Mouse (Mus musculus): ENCODE results near the gene Marcksl1.

DNA sequence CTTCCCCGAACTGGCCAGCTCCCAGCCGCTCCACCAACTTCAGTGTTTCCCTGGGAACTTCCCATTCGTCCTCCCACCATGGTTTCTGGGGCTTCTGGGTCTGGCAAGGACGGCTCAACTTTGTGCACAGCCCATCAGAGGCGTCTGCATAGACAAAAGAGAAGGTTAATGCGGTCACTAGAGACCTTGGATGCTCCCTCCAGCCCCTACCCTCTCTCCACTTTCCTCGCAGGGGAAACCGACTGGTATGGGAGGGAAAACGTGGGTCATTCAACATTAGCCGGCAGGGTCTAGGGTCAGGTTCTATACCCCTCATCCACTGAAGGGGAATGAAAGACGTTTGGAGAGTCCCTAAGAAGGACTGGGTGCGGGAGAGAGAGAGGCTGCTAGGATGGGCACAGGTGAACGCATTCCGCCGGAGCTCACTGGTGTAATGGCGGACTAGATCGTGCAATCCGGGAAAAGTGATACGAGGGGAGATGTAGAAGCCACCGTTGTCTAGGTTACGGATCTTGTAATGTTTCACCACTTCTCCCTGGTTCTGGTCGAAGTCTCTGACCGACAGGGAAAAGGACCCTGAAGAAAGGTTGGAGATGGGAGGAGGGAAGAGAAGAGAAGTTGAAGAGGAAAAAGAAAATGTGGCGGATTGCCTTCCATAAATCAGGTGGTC lies 42.6 kb downstream of the Marcksl1 start:
- no peak for TF ChIP-seq CTCF (IDR thresholded peaks at IDR 0.05; ENCODE audit: control insufficient read depth, insufficient read depth, insufficient replicate concordance, low read depth, low read length)
- TF ChIP-seq POLR2A (IDR thresholded peaks at IDR 0.05; ENCODE audit: control insufficient read depth, low read depth, low read length) = no peak

Measured in testis, adult 2 months (tissue).